Mouse (Mus musculus) CH12.LX (cell line): ENCODE data around the gene Bicd1. TPM values are rescaled to one million over a fixed set of nuclear protein-coding genes. Genes with fewer than 3 reads are reported as not detected.
A peak's percentile ranks its signal among the peaks of the same experiment; 100 is the strongest.

ENCODE experiments used
- DNase-seq: peaks from one replicate; pipeline ENCODE4 v3.0.0-alpha.2; 2013; ENCODE audit errors: extremely low read depth
- H3K27ac ChIP-seq: 2 replicates; pipeline ENCODE4 v1.5.1; 2012; ENCODE audit warnings: low read depth, mild to moderate bottlenecking, control low read depth, moderate library complexity; ENCODE audit not compliant: insufficient read depth
- H3K27me3 ChIP-seq: replicated peaks from 2 replicates; pipeline ENCODE3; 2012; ENCODE audit warnings: inconsistent platforms
- H3K36me3 ChIP-seq, 2 experiments: replicated peaks in 1 of 2; 2 replicates each; pipeline versions ENCODE3 to v1.6.1; 2012; ENCODE audit warnings: inconsistent platforms in 1 of 2, low read length in 1 of 2, mild to moderate bottlenecking in 1 of 2, mixed read lengths in 1 of 2, moderate library complexity in 1 of 2; ENCODE audit not compliant: control insufficient read depth in 1 of 2, insufficient read depth in 1 of 2
- H3K4me1 ChIP-seq, 2 experiments: 2 replicates each; pipeline ENCODE4 v1.6.1; 2012; ENCODE audit warnings: inconsistent platforms in 1 of 2, moderate library complexity in 1 of 2; ENCODE audit not compliant: insufficient read depth in 2 of 2, control insufficient read depth in 1 of 2
- H3K4me2 ChIP-seq: 2 replicates; pipeline ENCODE4 v1.6.1; 2012; ENCODE audit warnings: low read depth, mild to moderate bottlenecking, control low read depth; ENCODE audit not compliant: poor library complexity, insufficient read depth, severe bottlenecking
- H3K4me3 ChIP-seq, 3 experiments: fragments of 150-350 bp in 1 of 3; sonication (generic) in 1 of 3; replicated peaks in 1 of 3; 2 replicates each; pipeline versions ENCODE3 to v1.5.1; 2011 to 2012; ENCODE audit warnings: low read depth in 2 of 3, low read length in 2 of 3, mild to moderate bottlenecking in 2 of 3, moderate library complexity in 2 of 3, control low read depth in 1 of 3, improper control_type of control experiment in 1 of 3, inconsistent platforms in 1 of 3, mixed read lengths in 1 of 3; ENCODE audit not compliant: poor library complexity in 1 of 3
- H3K79me2 ChIP-seq: replicated peaks from 2 replicates; pipeline ENCODE4 v1.6.1; 2012; ENCODE audit warnings: mild to moderate bottlenecking, moderate library complexity; ENCODE audit not compliant: control insufficient read depth, poor library complexity, insufficient read depth, severe bottlenecking; ENCODE audit errors: extremely low read depth
- H3K9ac ChIP-seq: 2 replicates; pipeline ENCODE4 v1.6.1; 2012; ENCODE audit warnings: low read depth, mild to moderate bottlenecking, control low read depth, moderate library complexity; ENCODE audit not compliant: insufficient read depth
- H3K9me3 ChIP-seq: replicated peaks from 2 replicates; pipeline ENCODE3; 2012; ENCODE audit warnings: low read length, inconsistent platforms, mixed read lengths
- BHLHE40 ChIP-seq: IDR thresholded peaks from 2 replicates; pipeline ENCODE4 v1.6.1; 2011; ENCODE audit warnings: mild to moderate bottlenecking, low read depth, low read length, improper control_type of control experiment
- CHD1 ChIP-seq: IDR thresholded peaks from 2 replicates; pipeline ENCODE4 v1.6.1; 2012; ENCODE audit warnings: low read depth, low read length, improper control_type of control experiment, inconsistent platforms
- CHD2 ChIP-seq: IDR thresholded peaks from 2 replicates; pipeline ENCODE4 v1.6.1; 2011; ENCODE audit warnings: low read length, improper control_type of control experiment
- CTCF ChIP-seq, 2 experiments: IDR thresholded peaks in 1 of 2; conservative IDR thresholded peaks in 1 of 2; 2 replicates each; pipeline ENCODE4 v1.5.1; 2011 to 2012; ENCODE audit warnings: low read depth in 2 of 2, low read length in 2 of 2, improper control_type of control experiment in 1 of 2, inconsistent platforms in 1 of 2, mild to moderate bottlenecking in 1 of 2, moderate library complexity in 1 of 2
- E2F4 ChIP-seq: IDR thresholded peaks from 2 replicates; pipeline ENCODE4 v1.6.1; 2011; ENCODE audit warnings: low read depth, low read length, improper control_type of control experiment; ENCODE audit not compliant: insufficient replicate concordance
- ELF1 ChIP-seq: IDR thresholded peaks from 2 replicates; pipeline ENCODE4 v1.6.1; 2014; ENCODE audit warnings: low read depth, mild to moderate bottlenecking, inconsistent platforms, low read length, improper control_type of control experiment
- EP300 ChIP-seq: IDR thresholded peaks from 2 replicates; pipeline ENCODE4 v1.6.1; 2011; ENCODE audit warnings: low read length, improper control_type of control experiment
- ETS1 ChIP-seq: conservative IDR thresholded peaks from 2 replicates; pipeline ENCODE4 v1.6.1; 2012; ENCODE audit warnings: low read depth, mild to moderate bottlenecking, inconsistent platforms, low read length, improper control_type of control experiment, moderate library complexity
- GABPA ChIP-seq: IDR thresholded peaks from 2 replicates; pipeline ENCODE4 v1.6.1; 2012; ENCODE audit warnings: low read depth, low read length, improper control_type of control experiment, inconsistent platforms; ENCODE audit not compliant: insufficient replicate concordance
- HCFC1 ChIP-seq: IDR thresholded peaks from 2 replicates; pipeline ENCODE4 v1.6.1; 2012; ENCODE audit warnings: low read depth, mild to moderate bottlenecking, inconsistent platforms, low read length, improper control_type of control experiment
- IRF4 ChIP-seq: IDR thresholded peaks from 2 replicates; pipeline ENCODE4 v1.6.1; 2014; ENCODE audit warnings: low read depth, mild to moderate bottlenecking, inconsistent platforms, low read length, improper control_type of control experiment
- JUN ChIP-seq: IDR thresholded peaks from 2 replicates; pipeline ENCODE4 v1.6.1; 2011; ENCODE audit warnings: low read depth, mild to moderate bottlenecking, low read length, improper control_type of control experiment, moderate library complexity; ENCODE audit not compliant: insufficient read depth
- JUND ChIP-seq: conservative IDR thresholded peaks from 2 replicates; pipeline ENCODE4 v1.6.1; 2011; ENCODE audit warnings: low read depth, low read length, improper control_type of control experiment
- KAT2A ChIP-seq: IDR thresholded peaks from 2 replicates; pipeline ENCODE4 v1.6.1; 2012; ENCODE audit warnings: low read length, improper control_type of control experiment, inconsistent platforms; ENCODE audit not compliant: insufficient replicate concordance
- MAFK ChIP-seq: IDR thresholded peaks from 2 replicates; pipeline ENCODE4 v1.6.1; 2011; ENCODE audit warnings: low read length, improper control_type of control experiment; ENCODE audit not compliant: insufficient replicate concordance
- MAX ChIP-seq: IDR thresholded peaks from 2 replicates; pipeline ENCODE4 v1.6.1; 2011; ENCODE audit warnings: low read length, improper control_type of control experiment
- MAZ ChIP-seq: IDR thresholded peaks from 2 replicates; pipeline ENCODE4 v1.6.1; 2012; ENCODE audit warnings: low read depth, mild to moderate bottlenecking, inconsistent platforms, low read length, improper control_type of control experiment, moderate library complexity
- MEF2A ChIP-seq: IDR thresholded peaks from 2 replicates; pipeline ENCODE4 v1.6.1; 2014; ENCODE audit warnings: low read depth, mild to moderate bottlenecking, inconsistent platforms, low read length, improper control_type of control experiment, borderline replicate concordance
- NELFE ChIP-seq: IDR thresholded peaks from 2 replicates; pipeline ENCODE4 v1.6.1; 2011; ENCODE audit warnings: low read depth, low read length, improper control_type of control experiment
- NRF1 ChIP-seq: IDR thresholded peaks from 2 replicates; pipeline ENCODE4 v1.6.1; 2014; ENCODE audit warnings: low read depth, mild to moderate bottlenecking, inconsistent platforms, low read length, improper control_type of control experiment, moderate library complexity
- PAX5 ChIP-seq: IDR thresholded peaks from 2 replicates; pipeline ENCODE4 v1.6.1; 2012; ENCODE audit warnings: low read length, inconsistent platforms, mixed read lengths
- POLR2A ChIP-seq: IDR thresholded peaks from 2 replicates; pipeline ENCODE4 v1.6.1; 2011; ENCODE audit warnings: low read depth, mild to moderate bottlenecking, improper control_type of control experiment, low read length
- POLR2AphosphoS2 ChIP-seq: IDR thresholded peaks from 2 replicates; pipeline ENCODE4 v1.6.1; 2011; ENCODE audit warnings: low read depth, low read length, improper control_type of control experiment
- RAD21 ChIP-seq: IDR thresholded peaks from 2 replicates; pipeline ENCODE4 v1.6.1; 2011; ENCODE audit warnings: low read depth, mild to moderate bottlenecking, low read length, improper control_type of control experiment, moderate library complexity
- RCOR1 ChIP-seq: conservative IDR thresholded peaks from 2 replicates; pipeline ENCODE4 v1.6.1; 2012; ENCODE audit warnings: low read depth, mild to moderate bottlenecking, inconsistent platforms, low read length, improper control_type of control experiment
- SIN3A ChIP-seq: IDR thresholded peaks from 2 replicates; pipeline ENCODE4 v1.6.1; 2012; ENCODE audit warnings: low read length, improper control_type of control experiment, inconsistent platforms
- SMC3 ChIP-seq: IDR thresholded peaks from 2 replicates; pipeline ENCODE4 v1.6.1; 2011; ENCODE audit warnings: low read depth, low read length, improper control_type of control experiment
- TBP ChIP-seq: conservative IDR thresholded peaks from 2 replicates; pipeline ENCODE4 v1.6.1; 2011; ENCODE audit warnings: low read depth, low read length, improper control_type of control experiment
- UBTF ChIP-seq: IDR thresholded peaks from 2 replicates; pipeline ENCODE4 v1.6.1; 2012; ENCODE audit warnings: low read depth, mild to moderate bottlenecking, inconsistent platforms, low read length, improper control_type of control experiment, moderate library complexity
- USF1 ChIP-seq: IDR thresholded peaks from 2 replicates; pipeline ENCODE4 v1.6.1; 2014; ENCODE audit warnings: low read depth, mild to moderate bottlenecking, inconsistent platforms, low read length, improper control_type of control experiment
- USF2 ChIP-seq: conservative IDR thresholded peaks from 2 replicates; pipeline ENCODE4 v1.6.1; 2011; ENCODE audit warnings: low read depth, low read length, improper control_type of control experiment
- ZKSCAN1 ChIP-seq: IDR thresholded peaks from 2 replicates; pipeline ENCODE4 v1.6.1; 2012; ENCODE audit warnings: low read depth, inconsistent platforms, low read length, improper control_type of control experiment, borderline replicate concordance
- ZMIZ1 ChIP-seq: IDR thresholded peaks from 2 replicates; pipeline ENCODE4 v1.6.1; 2012; ENCODE audit warnings: low read depth, mild to moderate bottlenecking, inconsistent platforms, low read length, improper control_type of control experiment
- ZNF384 ChIP-seq: IDR thresholded peaks from 2 replicates; pipeline ENCODE4 v1.6.1; 2012; ENCODE audit warnings: low read depth, low read length, improper control_type of control experiment, inconsistent platforms
- dilution Hi-C: fragments of 300-500 bp; cut with MboI; formaldehyde crosslinking; loops from 2 replicates; pipeline ENCODE4 v1.14.3; 2020; ENCODE audit warnings: low sequenced_read_pairs; ENCODE audit not compliant: extremely low pct_unique_long_range_greater_than_20kb, extremely low pct_ligation_motif_present
- in situ Hi-C: fragments of 300-500 bp; cut with MboI; formaldehyde crosslinking; loops from 3 replicates; pipeline ENCODE4 v1.14.3; 2019; ENCODE audit warnings: low sequenced_read_pairs, low pct_ligation_motif_present, low pct_unique_long_range_greater_than_20kb, mixed read lengths
- polyA plus RNA-seq: library from polyadenylated mRNA; unstranded; fragments of >175 nt; gene quantifications from 2 replicates; pipeline ENCODE4 v1.2.1, GENCODE M21; 2012; ENCODE audit warnings: low read depth; ENCODE audit not compliant: insufficient read length
- total RNA-seq, 2 experiments: library from RNA; depleted of rRNA; stranded (reverse); fragments of 300-350 nt in 1 of 2; fragments of >200 nt in 1 of 2; gene quantifications; 2 replicates each; pipeline ENCODE4 v1.2.3; 2012 to 2014

The Bicd1 gene
- total and polyA plus RNA-seq, 3 experiments = 0.11 TPM; not detected in 2

DNA sequence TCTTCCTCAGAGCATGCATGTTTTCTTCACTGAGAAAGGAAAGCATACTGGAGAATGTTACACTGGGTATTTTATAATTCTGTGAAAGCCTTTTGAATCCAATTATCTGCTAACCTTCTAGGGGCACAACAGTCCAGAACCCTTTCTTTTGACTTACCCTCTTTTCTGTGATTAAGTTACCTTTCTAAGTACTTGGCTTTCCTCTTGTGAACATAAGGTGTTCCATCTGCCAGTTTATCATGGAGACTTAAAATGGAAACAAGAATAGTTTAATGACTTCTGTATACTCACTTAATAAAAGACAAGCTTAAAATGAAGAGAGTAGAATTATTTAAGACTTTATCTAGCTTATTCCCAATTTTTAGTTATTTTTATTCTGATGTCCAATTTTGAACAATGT lies 16.1 kb downstream of the Bicd1 start (continued):
- TF ChIP-seq USF1 (no peak), MAZ (no peak)

DNA sequence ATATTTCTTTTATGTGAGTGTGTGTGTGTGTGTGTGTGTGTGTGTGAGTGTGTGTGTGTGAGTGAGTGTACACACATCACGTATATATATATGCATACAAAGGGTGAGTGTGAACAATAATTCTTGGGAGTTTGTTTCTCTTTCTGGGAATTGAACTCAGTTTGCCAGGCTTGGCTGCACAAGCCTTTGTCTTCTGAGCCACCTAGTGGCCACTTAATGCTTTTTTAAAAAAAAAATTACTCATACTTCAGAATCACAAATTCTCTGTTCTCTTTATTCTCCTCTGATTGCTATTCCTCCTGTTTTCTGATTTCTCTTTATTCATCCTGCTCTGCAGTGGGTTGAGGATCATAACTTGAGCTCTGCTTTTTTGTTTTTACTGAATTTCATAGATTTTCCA lies 30.5 kb downstream of the Bicd1 start:
- no peak for TF ChIP-seq NRF1
- TF ChIP-seq ZKSCAN1 = no peak
- TF ChIP-seq RCOR1 = no peak
- TF ChIP-seq ELF1 = no peak
- no peak for TF ChIP-seq BHLHE40
- TF ChIP-seq CHD2 = no peak
- TF ChIP-seq MAFK = no peak
- TF ChIP-seq CHD1 = no peak
- no peak for TF ChIP-seq POLR2A
- no peak for TF ChIP-seq SIN3A
- TF ChIP-seq MAZ = no peak
- TF ChIP-seq TBP = no peak
- TF ChIP-seq ZMIZ1 = no peak
- TF ChIP-seq MAX = no peak
- TF ChIP-seq PAX5 = no peak
- no peak for TF ChIP-seq IRF4
- no peak for TF ChIP-seq MEF2A
- TF ChIP-seq RAD21 = peak; percentile 60
- peak; percentile 60 for TF ChIP-seq SMC3
- TF ChIP-seq JUN = no peak
- TF ChIP-seq EP300 = no peak
- TF ChIP-seq GABPA = no peak
- no peak for TF ChIP-seq HCFC1
- no peak for TF ChIP-seq USF1
- no peak for TF ChIP-seq UBTF
- TF ChIP-seq POLR2AphosphoS2 = no peak
- no peak for TF ChIP-seq NELFE
- no peak for TF ChIP-seq ETS1
- no peak for TF ChIP-seq USF2
- TF ChIP-seq CTCF (conservative IDR thresholded peaks at IDR 0.05 in 1 of 2, IDR thresholded peaks at IDR 0.05 in 1 of 2; ENCODE audit: low read depth in 2 of 2, low read length in 2 of 2) = peak; percentile 9 to 64; a peak in 2 of 4 replicates
- peak; percentile 90 for TF ChIP-seq ZNF384
- no peak for TF ChIP-seq KAT2A
- TF ChIP-seq JUND = no peak
- no peak for TF ChIP-seq E2F4
- no peaks in the 10 kb centered on the region for H3K9me3 ChIP-seq
- no peak overlapping the region for H3K4me3 ChIP-seq
- no peaks in the 10 kb centered on the region for H3K36me3 ChIP-seq
- H3K79me2 ChIP-seq = no peaks in the 10 kb centered on the region
- H3K9ac ChIP-seq = no peak overlapping the region
- peak; percentile 23 for DNase-seq
- no peaks in the 10 kb centered on the region for H3K27me3 ChIP-seq
- H3K27ac ChIP-seq = no peak overlapping the region
- dilution Hi-C loops (no loop called here), in situ Hi-C loops (no loop called here)
- H3K4me2 ChIP-seq = no peak overlapping the region
- H3K4me1 ChIP-seq = no peaks in the 10 kb centered on the region
